Mouse (Mus musculus): Measurements from ENCODE around the gene Cramp1l. TPM values are rescaled to one million over a fixed set of nuclear protein-coding genes. Genes with fewer than 3 reads are reported as not detected.
A peak's percentile ranks its signal among the peaks of the same experiment; 100 is the strongest.
"Not testable (repeated sequence)": the region's sequence is repeated elsewhere in the genome, so short reads cannot be mapped to it uniquely, and the experiment has no call there.

Gene Cramp1l
- total RNA-seq, 2 experiments from 2014 or later, result 20.4 to 24.0 TPM

GRCm38 (mm10) chr17:24960135-24960851 lies 55.3 kb downstream of the Cramp1l start, which contains the start of gene Jpt2:
Gene Jpt2 (minus strand): TSS chr17:24960689.
- DNase-seq (ENCODE audit: low spot score in 2 of 2), result peak; percentile 95 to 96

- no peak for DNase-seq (ENCODE audit: low spot score in 2 of 2)
Measured at GRCm38 (mm10) chr17:24959371-24959770, 56.2 kb downstream of the Cramp1l start.

GRCm38 (mm10) chr17:24953291-24953690 lies 62.3 kb downstream of the Cramp1l start:
- no peak for DNase-seq (ENCODE audit: low spot score in 2 of 2)

- no peak for DNase-seq (ENCODE audit: low spot score in 2 of 2)
Measured at GRCm38 (mm10) chr17:24950671-24951070, 64.9 kb downstream of the Cramp1l start.

- no peak for DNase-seq (ENCODE audit: low spot score in 2 of 2)
Measured at GRCm38 (mm10) chr17:24948204-24948603, 67.4 kb downstream of the Cramp1l start.

GRCm38 (mm10) chr17:24943589-24943988 lies 72.0 kb downstream of the Cramp1l start:
- DNase-seq (ENCODE audit: low spot score in 2 of 2), result not testable (repeated sequence)

- DNase-seq (ENCODE audit: low spot score in 2 of 2), result no peak
Measured at GRCm38 (mm10) chr17:24943036-24943435, 72.6 kb downstream of the Cramp1l start.

- peak in 1 of 2 experiments; percentile 43 for DNase-seq (ENCODE audit: low spot score in 2 of 2)
Measured at GRCm38 (mm10) chr17:24942453-24942852, 73.1 kb downstream of the Cramp1l start.

GRCm38 (mm10) chr17:24937266-24937665 lies 78.3 kb downstream of the Cramp1l start:
- no peak for DNase-seq (ENCODE audit: low spot score in 2 of 2)

- peak; percentile 95 to 97 for DNase-seq (ENCODE audit: low spot score in 2 of 2)
Measured at GRCm38 (mm10) chr17:24936259-24937237, 79.0 kb downstream of the Cramp1l start, which contains the start of gene Mapk8ip3. Gene Mapk8ip3 (minus strand): TSS chr17:24936977.

GRCm38 (mm10) chr17:24935666-24936065 lies 79.9 kb downstream of the Cramp1l start:
- no peak for DNase-seq (ENCODE audit: low spot score in 2 of 2)

GRCm38 (mm10) chr17:24934926-24935325 lies 80.7 kb downstream of the Cramp1l start:
- DNase-seq (ENCODE audit: low spot score in 2 of 2), result no peak

- no peak for DNase-seq (ENCODE audit: low spot score in 2 of 2)
Measured at GRCm38 (mm10) chr17:24933163-24933562, 82.4 kb downstream of the Cramp1l start.

- no peak for DNase-seq (ENCODE audit: low spot score in 2 of 2)
Measured at GRCm38 (mm10) chr17:24932431-24932830, 83.2 kb downstream of the Cramp1l start.

GRCm38 (mm10) chr17:24929506-24929905 lies 86.1 kb downstream of the Cramp1l start:
- DNase-seq (ENCODE audit: low spot score in 2 of 2), result no peak

GRCm38 (mm10) chr17:24923246-24923645 lies 92.3 kb downstream of the Cramp1l start:
- DNase-seq (ENCODE audit: low spot score in 2 of 2), result no peak

- DNase-seq (ENCODE audit: low spot score in 2 of 2), result no peak
Measured at GRCm38 (mm10) chr17:24913984-24914383, 101.6 kb downstream of the Cramp1l start.
